Mouse (Mus musculus): ENCODE measurements at regions not wholly inside any gene's neighbourhood (a gene's known extent, or its start where the extent isn't known, plus 50 kb on each side); places are given as distances from the start of the nearest gene placed in this dataset.

- TF ChIP-seq CTCF (IDR thresholded peaks at IDR 0.05; ENCODE audit: low read depth) (no peak), EP300 (IDR thresholded peaks at IDR 0.05; ENCODE audit: low read depth) (no peak)
Measured at GRCm38 (mm10) chr11:19094183-19094582, 75.4 kb upstream of the Meis1 start.

Measured in liver, embryonic 14.5 days (tissue).